Mouse (Mus musculus) embryonic stem cell, embryonic (primary cell): ENCODE measurements around the gene Oas1c.

Source experiments
- CTCF ChIA-PET, 4 experiments: fragments of 300-600 bp in 2 of 4; fragments of 350-600 bp in 2 of 4; sonication (Branson Sonifier 250); formaldehyde crosslinking; loops; one replicate each; lab custom pipeline; 2022; ENCODE audit warnings: inconsistent platforms in 2 of 4; lab: Charles Lee
- POLR2A ChIA-PET, 4 experiments: fragments of 300-600 bp in 2 of 4; fragments of 350-600 bp in 2 of 4; sonication (Branson Sonifier 250); formaldehyde crosslinking; loops; one replicate each; lab custom pipeline; 2022; ENCODE audit warnings: antibody characterized with exemption in 4 of 4, inconsistent platforms in 1 of 4; lab: Charles Lee

Gene Oas1c

GRCm38 (mm10) chr5:120751206-120751605 is 61.1 kb downstream of the Oas1c start:
- CTCF ChIA-PET = interaction anchor here in 1 of 4 experiments (0.8 kb wide), 1 partner anchor 8 kb away, joined by 3 read pairs; no protein-coding TSS in a partner anchor

More at GRCm38 (mm10) chr5:120751206-120751605, 61.1 kb downstream of the Oas1c start:
- POLR2A ChIA-PET = interaction anchor here in 1 of 4 experiments (1.3 kb wide), 1 partner anchor 16 kb away, joined by 3 read pairs; no protein-coding TSS in a partner anchor
